Mouse (Mus musculus) heart, adult 18-20 months (tissue): ENCODE results near the gene Nr1h5. TPM values are rescaled to one million over a fixed set of nuclear protein-coding genes. Genes with fewer than 3 reads are reported as not detected.

Experiments
- total RNA-seq, 2 experiments: library from RNA; stranded (reverse); gene quantifications; 2 replicates each; pipeline ENCODE4 v1.2.3; 2021

Gene Nr1h5
- total RNA-seq, 2 experiments from 2014 or later: not detected

Other genes with a start within 250 kb of the Nr1h5 start
- 1 to 10 TPM; 8.1 to 9.9 TPM for gene Tspan2, start 229.6 kb downstream of the Nr1h5 start, total RNA-seq
- gene Tshb, start 181.4 kb downstream of the Nr1h5 start, total RNA-seq: not detected
- gene Sycp1, start 28.0 kb downstream of the Nr1h5 start, total RNA-seq: under 1 TPM in 1 of 2 experiments, not detected in 1; 0.25 TPM
- 10 to 100 TPM; 63.3 to 63.8 TPM for gene Sike1, start 31.6 kb upstream of the Nr1h5 start, total RNA-seq
- 100 to 1,000 TPM; 557 to 574 TPM for gene Csde1, start 56.3 kb upstream of the Nr1h5 start, total RNA-seq
- gene Nras, start 94.2 kb upstream of the Nr1h5 start, total RNA-seq: 10 to 100 TPM; 44.3 to 46.7 TPM
- gene Ampd1, start 109.9 kb upstream of the Nr1h5 start, total RNA-seq: not detected
- 1 to 10 TPM; 1.2 to 1.6 TPM for gene Dennd2c, start 138.5 kb upstream of the Nr1h5 start, total RNA-seq
- gene Bcas2, start 207.5 kb upstream of the Nr1h5 start, total RNA-seq: 10 to 100 TPM; 48.8 to 51.3 TPM